Mouse (Mus musculus): Measurements from ENCODE around the gene Ap3s2.
A peak's percentile ranks its signal among the peaks of the same experiment; 100 is the strongest.

The Ap3s2 gene

GRCm38 (mm10) chr7:79847456-79848451 lies 72.7 kb downstream of the Ap3s2 start:
- peak; percentile 76 for DNase-seq (ENCODE audit: low read depth, low spot score)

- DNase-seq (ENCODE audit: low read depth, low spot score): no peak
Observed at GRCm38 (mm10) chr7:79846342-79846741, 74.1 kb downstream of the Ap3s2 start.

GRCm38 (mm10) chr7:79844090-79844802 lies 76.2 kb downstream of the Ap3s2 start:
- DNase-seq (ENCODE audit: low read depth, low spot score): no peak

- DNase-seq (ENCODE audit: low read depth, low spot score): no peak
Observed at GRCm38 (mm10) chr7:79842163-79842562, 78.3 kb downstream of the Ap3s2 start.

- no peak for DNase-seq (ENCODE audit: low read depth, low spot score)
Observed at GRCm38 (mm10) chr7:79837247-79837646, 83.2 kb downstream of the Ap3s2 start.

GRCm38 (mm10) chr7:79835196-79835595 lies 85.3 kb downstream of the Ap3s2 start:
- DNase-seq (ENCODE audit: low read depth, low spot score): no peak

GRCm38 (mm10) chr7:79832980-79833379 lies 87.5 kb downstream of the Ap3s2 start:
- DNase-seq (ENCODE audit: low read depth, low spot score): no peak

- no peak for DNase-seq (ENCODE audit: low read depth, low spot score)
Observed at GRCm38 (mm10) chr7:79831585-79831984, 88.9 kb downstream of the Ap3s2 start.

- DNase-seq (ENCODE audit: low read depth, low spot score): no peak
Observed at GRCm38 (mm10) chr7:79831145-79831544, 89.3 kb downstream of the Ap3s2 start.

- DNase-seq (ENCODE audit: low read depth, low spot score): no peak
Observed at GRCm38 (mm10) chr7:79828341-79828740, 92.1 kb downstream of the Ap3s2 start.
